Mouse (Mus musculus): ENCODE results near the gene Ghrl. TPM values are rescaled to one million over a fixed set of nuclear protein-coding genes. Genes with fewer than 3 reads are reported as not detected.

Gene Ghrl
- polyA plus RNA-seq, 1 experiment from 2014 or later, result 6.0 TPM

- no peak overlapping the region for H3K27ac ChIP-seq (ENCODE audit: low read length)
- TF ChIP-seq CTCF (IDR thresholded peaks at IDR 0.05) (no peak), EP300 (IDR thresholded peaks at IDR 0.05) (no peak)
- 80% methylated on average over 5 of the region's 5 CpGs for WGBS
- DNase-seq (ENCODE audit: low spot score), result no peak
- no peak overlapping the region for H3K9ac ChIP-seq (replicated peaks; ENCODE audit: low read depth)
- H3K36me3 ChIP-seq (ENCODE audit: insufficient read depth, low read length), result no peaks in the 10 kb centered on the region
- peaks cover 21% of the 10 kb centered on the region; the same call in 1 of the 2 replicates for H3K4me1 ChIP-seq (ENCODE audit: insufficient read depth, low read depth, low read length)
- ATAC-seq, result no peak
- H3K4me2 ChIP-seq (replicated peaks; ENCODE audit: low read depth, low read length), result no peak overlapping the region
- no peak overlapping the region for H3K4me3 ChIP-seq (ENCODE audit: low read depth, low read length)
- no peaks in the 10 kb centered on the region for H3K27me3 ChIP-seq (replicated peaks; ENCODE audit: insufficient read depth, low read length)
- no peaks in the 10 kb centered on the region for H3K9me3 ChIP-seq (ENCODE audit: low read length)
These were observed 26.3 kb downstream of the Ghrl start for GRCm38 (mm10) chr6:113693377-113693776.

- WGBS, result 73% methylated on average over 5 of the region's 5 CpGs
- H3K9ac ChIP-seq (replicated peaks; ENCODE audit: low read depth), result no peak overlapping the region
- ATAC-seq (no peak), DNase-seq (ENCODE audit: low spot score) (no peak)
- no peak overlapping the region for H3K4me3 ChIP-seq (ENCODE audit: low read depth, low read length)
- H3K36me3 ChIP-seq (ENCODE audit: insufficient read depth, low read length), result no peaks in the 10 kb centered on the region
- no peak overlapping the region for H3K27ac ChIP-seq (ENCODE audit: low read length)
- no peak overlapping the region for H3K4me2 ChIP-seq (replicated peaks; ENCODE audit: low read depth, low read length)
- no peaks in the 10 kb centered on the region for H3K27me3 ChIP-seq (replicated peaks; ENCODE audit: insufficient read depth, low read length)
- H3K4me1 ChIP-seq (ENCODE audit: insufficient read depth, low read depth, low read length), result peaks cover 14% of the 10 kb centered on the region; the same call in 1 of the 2 replicates
- TF ChIP-seq EP300 (IDR thresholded peaks at IDR 0.05), result no peak
- no peak for TF ChIP-seq CTCF (IDR thresholded peaks at IDR 0.05)
- H3K9me3 ChIP-seq (ENCODE audit: low read length), result no peaks in the 10 kb centered on the region
These were observed 27.0 kb downstream of the Ghrl start for GRCm38 (mm10) chr6:113692661-113693133.

- H3K27ac ChIP-seq (ENCODE audit: low read length), result peak overlapping the region; percentile 92
- no peak for ATAC-seq
- no peak overlapping the region for H3K4me3 ChIP-seq (ENCODE audit: low read depth, low read length)
- 61% methylated on average over 4 of the region's 4 CpGs for WGBS
- no peaks in the 10 kb centered on the region for H3K27me3 ChIP-seq (replicated peaks; ENCODE audit: insufficient read depth, low read length)
- H3K9ac ChIP-seq (replicated peaks; ENCODE audit: low read depth), result peak overlapping the region; percentile 38; the same call in 1 of the 2 replicates
- no peaks in the 10 kb centered on the region for H3K9me3 ChIP-seq (ENCODE audit: low read length)
- no peaks in the 10 kb centered on the region for H3K36me3 ChIP-seq (ENCODE audit: insufficient read depth, low read length)
- TF ChIP-seq EP300 (IDR thresholded peaks at IDR 0.05) (no peak), CTCF (IDR thresholded peaks at IDR 0.05) (no peak)
- peak overlapping the region; percentile 43 for H3K4me2 ChIP-seq (replicated peaks; ENCODE audit: low read depth, low read length)
- no peak for DNase-seq (ENCODE audit: low spot score)
- peaks cover 14% of the 10 kb centered on the region; the same call in 1 of the 2 replicates for H3K4me1 ChIP-seq (ENCODE audit: insufficient read depth, low read depth, low read length)
These were observed 28.6 kb downstream of the Ghrl start for GRCm38 (mm10) chr6:113691084-113691462.

- ATAC-seq (peak; percentile 84), DNase-seq (ENCODE audit: low spot score) (peak; percentile 96)
- Histone ChIP-seq H3K27ac (ENCODE audit: low read length) (peak overlapping the region; percentile 92), H3K9me3 (ENCODE audit: low read length) (no peaks in the 10 kb centered on the region), H3K27me3 (replicated peaks; ENCODE audit: insufficient read depth, low read length) (no peaks in the 10 kb centered on the region), H3K4me2 (replicated peaks; ENCODE audit: low read depth, low read length) (peak overlapping the region; percentile 43), H3K9ac (replicated peaks; ENCODE audit: low read depth) (peak overlapping the region; percentile 38; the same call in 1 of the 2 replicates), H3K36me3 (ENCODE audit: insufficient read depth, low read length) (no peaks in the 10 kb centered on the region), H3K4me3 (ENCODE audit: low read depth, low read length) (0 out of 2 replicates have a peak overlapping the region, but pooled peaks have one; percentile 14), H3K4me1 (ENCODE audit: insufficient read depth, low read depth, low read length) (peaks cover 14% of the 10 kb centered on the region; the same call in 1 of the 2 replicates)
- WGBS, result 2% methylated on average over 14 of the region's 14 CpGs
- TF ChIP-seq CTCF (IDR thresholded peaks at IDR 0.05), result no peak; the same call in 1 of the 2 replicates
- peak; percentile 93 for TF ChIP-seq EP300 (IDR thresholded peaks at IDR 0.05)
These were observed 29.1 kb downstream of the Ghrl start for GRCm38 (mm10) chr6:113690400-113691083.

GRCm38 (mm10) chr6:113690008-113690399, 29.7 kb downstream of the Ghrl start:
- H3K9ac ChIP-seq (replicated peaks; ENCODE audit: low read depth), result no peak overlapping the region
- H3K4me3 ChIP-seq (ENCODE audit: low read depth, low read length), result no peak overlapping the region
- no peaks in the 10 kb centered on the region for H3K27me3 ChIP-seq (replicated peaks; ENCODE audit: insufficient read depth, low read length)
- no peaks in the 10 kb centered on the region for H3K9me3 ChIP-seq (ENCODE audit: low read length)
- TF ChIP-seq CTCF (IDR thresholded peaks at IDR 0.05) (no peak), EP300 (IDR thresholded peaks at IDR 0.05) (no peak)
- 0 out of 2 replicates have a peak overlapping the region, but pooled peaks have one; percentile 3 for H3K4me2 ChIP-seq (replicated peaks; ENCODE audit: low read depth, low read length)
- WGBS, result 16% methylated on average over 7 of the region's 7 CpGs
- H3K4me1 ChIP-seq (ENCODE audit: insufficient read depth, low read depth, low read length), result peaks cover 14% of the 10 kb centered on the region; the same call in 1 of the 2 replicates
- peak; percentile 13 for DNase-seq (ENCODE audit: low spot score)
- H3K27ac ChIP-seq (ENCODE audit: low read length), result peak overlapping the region; percentile 92
- H3K36me3 ChIP-seq (ENCODE audit: insufficient read depth, low read length), result no peaks in the 10 kb centered on the region
- peak; percentile 41 for ATAC-seq

- Histone ChIP-seq H3K9ac (replicated peaks; ENCODE audit: low read depth) (0 out of 2 replicates have a peak overlapping the region, but pooled peaks have one; percentile 1), H3K4me3 (ENCODE audit: low read depth, low read length) (peak overlapping the region; percentile 18; the same call in 1 of the 2 replicates), H3K27me3 (replicated peaks; ENCODE audit: insufficient read depth, low read length) (no peaks in the 10 kb centered on the region), H3K36me3 (ENCODE audit: insufficient read depth, low read length) (no peaks in the 10 kb centered on the region), H3K4me2 (replicated peaks; ENCODE audit: low read depth, low read length) (peak overlapping the region; percentile 48), H3K27ac (ENCODE audit: low read length) (peak overlapping the region; percentile 78), H3K9me3 (ENCODE audit: low read length) (no peaks in the 10 kb centered on the region), H3K4me1 (ENCODE audit: insufficient read depth, low read depth, low read length) (peaks cover 14% of the 10 kb centered on the region; the same call in 1 of the 2 replicates)
- DNase-seq (ENCODE audit: low spot score), result peak; percentile 93
- peak; percentile 88 for ATAC-seq
- TF ChIP-seq EP300 (IDR thresholded peaks at IDR 0.05) (peak; percentile 73), CTCF (IDR thresholded peaks at IDR 0.05) (no peak; the same call in 1 of the 2 replicates)
- WGBS, result 37% methylated on average over 8 of the region's 8 CpGs
These were observed 33.0 kb downstream of the Ghrl start for GRCm38 (mm10) chr6:113686551-113687125.

All from lung, postnatal 0 days (tissue).